8 mouse cellular contexts compared by ENCODE assay signal in genomic region chr4:41615661-41616599, GRCm38 (mm10). TPM values are rescaled to one million over a fixed set of nuclear protein-coding genes. Genes with fewer than 3 reads are reported as not detected.
A peak's percentile ranks its signal among the peaks of the same experiment; 100 is the strongest.
DNase-seq lines count a peak whose midpoint lies in the region; ATAC-seq and TF ChIP-seq lines count a peak whose summit lies in the region.
"Had no signal": no experiment of that assay in that cellular context is flagged by ENCODE, and none has a peak within 500 bp of the region (broad histone marks: within the 10 kb centered on the region; RNA-seq: fewer than 3 reads in every experiment).

No protein-coding gene starts in this region.

- peak; percentile 89 for ATAC-seq in hindbrain, postnatal 0 days
- peak; percentile 54; the same call in 1 of the 2 replicates for ATAC-seq in lung, embryonic 15.5 days (ENCODE audit: borderline replicate concordance, extremely low read depth, low FRiP score, low TSS enrichment)
- peak; percentile 76; the same call in 1 of the 2 replicates for ATAC-seq in stomach, embryonic 16.5 days (ENCODE audit: insufficient read depth, low FRiP score)

- H3K27ac ChIP-seq in ES-Bruce4 (ENCODE audit: insufficient read depth, low read length): no peak overlapping the region
- peak overlapping the region; percentile 59 for H3K27ac ChIP-seq in hindbrain, postnatal 0 days
- no peak overlapping the region for H3K27ac ChIP-seq in lung, embryonic 15.5 days
- H3K27ac ChIP-seq in stomach, embryonic 16.5 days (ENCODE audit: low read length): peak overlapping the region; percentile 20; the same call in 1 of the 2 replicates
- H3K27ac ChIP-seq: limb, embryonic 12.5 days had no signal

- peak; percentile 45 for DNase-seq in cerebellum, adult 8-10 months
- DNase-seq in hindbrain, postnatal 0 days (ENCODE audit: low spot score): peak; percentile 94
- no peak for DNase-seq in thymus, postnatal 36 days
- DNase-seq in T-cell, adult 2 months (ENCODE audit: low spot score): no peak

- no peak overlapping the region for H3K4me3 ChIP-seq in ES-Bruce4 (ENCODE audit: low read depth, low read length)
- H3K4me3 ChIP-seq in hindbrain, postnatal 0 days (ENCODE audit: low read length): no peak overlapping the region
- H3K4me3 ChIP-seq in lung, embryonic 15.5 days: no peak overlapping the region
- H3K4me3 ChIP-seq in stomach, embryonic 16.5 days (replicated peaks; ENCODE audit: low read length): no peak overlapping the region
- H3K4me3 ChIP-seq: limb, embryonic 12.5 days had no signal

- H3K9me3 ChIP-seq in ES-Bruce4 (replicated peaks; ENCODE audit: control insufficient read depth, insufficient read depth, low read length, poor library complexity, severe bottlenecking): no peaks in the 10 kb centered on the region
- no peaks in the 10 kb centered on the region for H3K9me3 ChIP-seq in hindbrain, postnatal 0 days (ENCODE audit: low read length)
- no peaks in the 10 kb centered on the region for H3K9me3 ChIP-seq in lung, embryonic 15.5 days
- no peaks in the 10 kb centered on the region for H3K9me3 ChIP-seq in stomach, embryonic 16.5 days (replicated peaks; ENCODE audit: control insufficient read depth, low read length)
- H3K9me3 ChIP-seq: limb, embryonic 12.5 days had no signal

- no peak overlapping the region for H3K9ac ChIP-seq in ES-Bruce4 (ENCODE audit: low read depth, poor library complexity, severe bottlenecking)
- no peak overlapping the region for H3K9ac ChIP-seq in hindbrain, postnatal 0 days (replicated peaks; ENCODE audit: low read length)
- H3K9ac ChIP-seq in lung, embryonic 15.5 days: no peak overlapping the region
- H3K9ac ChIP-seq in stomach, embryonic 16.5 days (ENCODE audit: low read length): no peak overlapping the region
- H3K9ac ChIP-seq: limb, embryonic 12.5 days had no signal

- H3K4me2 ChIP-seq in hindbrain, postnatal 0 days (ENCODE audit: low read depth, low read length): no peak overlapping the region
- H3K4me2 ChIP-seq in lung, embryonic 15.5 days: no peak overlapping the region
- no peak overlapping the region for H3K4me2 ChIP-seq in stomach, embryonic 16.5 days (ENCODE audit: low read depth, low read length)
- H3K4me2 ChIP-seq: limb, embryonic 12.5 days had no signal

- no peaks in the 10 kb centered on the region for H3K27me3 ChIP-seq in ES-Bruce4 (ENCODE audit: control insufficient read depth, insufficient read depth, low read length, poor library complexity, severe bottlenecking)
- no peaks in the 10 kb centered on the region for H3K27me3 ChIP-seq in hindbrain, postnatal 0 days (ENCODE audit: insufficient read depth, low read length)
- H3K27me3 ChIP-seq in lung, embryonic 15.5 days: no peaks in the 10 kb centered on the region
- no peaks in the 10 kb centered on the region; the same call in 1 of the 2 replicates for H3K27me3 ChIP-seq in stomach, embryonic 16.5 days (ENCODE audit: control insufficient read depth, insufficient read depth, low read length)

- no peak for TF ChIP-seq EP300 in ES-Bruce4 (IDR thresholded peaks at IDR 0.05; ENCODE audit: insufficient read depth, low read depth, low read length)

- TF ChIP-seq POLR2A in ES-Bruce4 (IDR thresholded peaks at IDR 0.05; ENCODE audit: insufficient read depth, low read length): no peak

- H3K36me3 ChIP-seq in ES-Bruce4 (ENCODE audit: control insufficient read depth, insufficient read depth, low read length, poor library complexity, severe bottlenecking): no peaks in the 10 kb centered on the region
- H3K36me3 ChIP-seq in hindbrain, postnatal 0 days (ENCODE audit: insufficient read depth, low read length): no peaks in the 10 kb centered on the region
- no peaks in the 10 kb centered on the region for H3K36me3 ChIP-seq in lung, embryonic 15.5 days
- H3K36me3 ChIP-seq in stomach, embryonic 16.5 days (ENCODE audit: control insufficient read depth, insufficient read depth, low read length): no peaks in the 10 kb centered on the region
- H3K36me3 ChIP-seq: limb, embryonic 12.5 days had no signal

- H3K4me1 ChIP-seq in ES-Bruce4 (ENCODE audit: control insufficient read depth, insufficient read depth, low read length): no peaks in the 10 kb centered on the region
- peaks cover 24% of the 10 kb centered on the region for H3K4me1 ChIP-seq in hindbrain, postnatal 0 days (ENCODE audit: insufficient read depth, low read length)
- H3K4me1 ChIP-seq in lung, embryonic 15.5 days: no peaks in the 10 kb centered on the region
- H3K4me1 ChIP-seq in stomach, embryonic 16.5 days (ENCODE audit: control insufficient read depth, insufficient read depth, low read length): peaks cover 8% of the 10 kb centered on the region

- peak; percentile 14 for TF ChIP-seq CTCF in ES-Bruce4 (IDR thresholded peaks at IDR 0.05; ENCODE audit: low read depth, low read length)
- peak; percentile 44 for TF ChIP-seq CTCF in hindbrain, postnatal 0 days (IDR thresholded peaks at IDR 0.05; ENCODE audit: low read depth)

- WGBS in hindbrain, postnatal 0 days: 31% methylated on average over 9 of the region's 9 CpGs
- WGBS in lung, embryonic 15.5 days: 49% methylated on average over 9 of the region's 9 CpGs
- 53% methylated on average over 9 of the region's 9 CpGs for WGBS in stomach, embryonic 16.5 days

RNA-seq across cellular contexts. Expression of gene Enho, which starts 24.2 kb away (rescaled TPM):
- 5.3 and 5.4 TPM in 2 replicates for polyA plus RNA-seq in ES-Bruce4 (2011; ENCODE audit: insufficient read depth, insufficient read length, low read depth, missing spikeins)
- 179 and 205 TPM in 2 replicates for total RNA-seq in hindbrain, postnatal 0 days (2014; rRNA removed)
- 139 and 141 TPM in 2 replicates for polyA plus RNA-seq in hindbrain, postnatal 0 days (2015; fragmentation: Nextera tagmentation; extraction: Ambion mirVana)
- polyA plus RNA-seq in lung, embryonic 15.5 days (2015; fragmentation: Nextera tagmentation; extraction: Ambion mirVana): 8.1 and 9.7 TPM in 2 replicates
- polyA plus RNA-seq in stomach, embryonic 16.5 days (2015; fragmentation: Nextera tagmentation; extraction: Ambion mirVana): 22.8 and 23.0 TPM in 2 replicates

RNA-seq across cellular contexts. Expression of gene Dnaic1, which starts 46.4 kb away (rescaled TPM):
- polyA plus RNA-seq in ES-Bruce4 (2011; ENCODE audit: insufficient read depth, insufficient read length, low read depth, missing spikeins): 4.3 and 7.3 TPM in 2 replicates
- 3.6 and 4.5 TPM in 2 replicates for total RNA-seq in hindbrain, postnatal 0 days (2014; rRNA removed)
- polyA plus RNA-seq in hindbrain, postnatal 0 days (2015; fragmentation: Nextera tagmentation; extraction: Ambion mirVana): 3.0 and 4.8 TPM in 2 replicates
- 2.9 and 3.3 TPM in 2 replicates for polyA plus RNA-seq in lung, embryonic 15.5 days (2015; fragmentation: Nextera tagmentation; extraction: Ambion mirVana)
- polyA plus RNA-seq in stomach, embryonic 16.5 days (2015; fragmentation: Nextera tagmentation; extraction: Ambion mirVana): 4.7 and 5.1 TPM in 2 replicates

RNA-seq across cellular contexts. Expression of gene Fam219a, which starts 46.6 kb away (rescaled TPM):
- 3.8 and 4.3 TPM in 2 replicates for polyA plus RNA-seq in ES-Bruce4 (2011; ENCODE audit: insufficient read depth, insufficient read length, low read depth, missing spikeins)
- total RNA-seq in hindbrain, postnatal 0 days (2014; rRNA removed): 136 and 193 TPM in 2 replicates
- polyA plus RNA-seq in hindbrain, postnatal 0 days (2015; fragmentation: Nextera tagmentation; extraction: Ambion mirVana): 17.7 and 21.2 TPM in 2 replicates
- 2.0 and 2.2 TPM in 2 replicates for polyA plus RNA-seq in lung, embryonic 15.5 days (2015; fragmentation: Nextera tagmentation; extraction: Ambion mirVana)
- polyA plus RNA-seq in stomach, embryonic 16.5 days (2015; fragmentation: Nextera tagmentation; extraction: Ambion mirVana): 2.9 and 3.0 TPM in 2 replicates

Comparison
In these comparisons a context has a peak if more than half of its experiments do, and no peak if none do; other contexts are left out.
1. H3K27ac ChIP-seq: peak in hindbrain, postnatal 0 days (single experiment) and stomach, embryonic 16.5 days (single experiment); none in ES-Bruce4 (single experiment) and lung, embryonic 15.5 days (single experiment).
2. DNase-seq: peak in cerebellum, adult 8-10 months (single experiment) and hindbrain, postnatal 0 days (single experiment); none in thymus, postnatal 36 days (0 of 2) and T-cell, adult 2 months (single experiment).
3. Peak in every context shown above with its lines, with median percentiles within 50 percentile points of each other: ATAC-seq.